Mouse (Mus musculus) limb, embryonic 13.5 days (tissue): ENCODE measurements around the gene Naa80. TPM values are rescaled to one million over a fixed set of nuclear protein-coding genes. Genes with fewer than 3 reads are reported as not detected.

Experiments
- ATAC-seq: fragments of 200-750 bp; cut with Nextera tagmentation; 2 replicates; pipeline ENCODE4 v1.8.0; 2017; ENCODE audit warnings: low read depth, moderate number of reproducible peaks, moderate TSS enrichment; ENCODE audit not compliant: low FRiP score
- H3K27ac ChIP-seq: fragments of 300-500 bp; sonication (generic); 2 replicates; pipeline ENCODE4 v1.5.1; 2015; ENCODE audit warnings: inconsistent platforms, mild to moderate bottlenecking, moderate library complexity
- H3K27me3 ChIP-seq: fragments of 300-500 bp; sonication (generic); 2 replicates; pipeline ENCODE4 v1.6.1; 2015; ENCODE audit warnings: mild to moderate bottlenecking, inconsistent platforms
- H3K36me3 ChIP-seq: fragments of 300-500 bp; sonication (generic); 2 replicates; pipeline ENCODE4 v1.6.1; 2015; ENCODE audit warnings: inconsistent platforms, mild to moderate bottlenecking, moderate library complexity
- H3K4me1 ChIP-seq: fragments of 300-500 bp; sonication (generic); 2 replicates; pipeline ENCODE4 v1.6.1; 2015; ENCODE audit warnings: inconsistent platforms
- H3K4me2 ChIP-seq: fragments of 300-500 bp; sonication (generic); replicated peaks from 2 replicates; pipeline ENCODE4 v1.6.1; 2015; ENCODE audit warnings: inconsistent platforms, mild to moderate bottlenecking, moderate library complexity
- H3K4me3 ChIP-seq: fragments of 300-500 bp; sonication (generic); 2 replicates; pipeline ENCODE4 v1.5.1; 2015; ENCODE audit warnings: moderate library complexity, mild to moderate bottlenecking, inconsistent platforms
- H3K9ac ChIP-seq: fragments of 300-500 bp; sonication (generic); 2 replicates; pipeline ENCODE4 v1.6.1; 2015; ENCODE audit warnings: mild to moderate bottlenecking, inconsistent platforms
- H3K9me3 ChIP-seq: fragments of 300-500 bp; sonication (generic); 2 replicates; pipeline ENCODE4 v1.6.1; 2016; ENCODE audit warnings: inconsistent platforms
- WGBS: fragments of 180-500 bp; shearing (Covaris S2); methylation state at CpG from one replicate; pipeline ENCODE4 v1.1.7; 2015; 5-methylcytosine and 5-hydroxymethylcytosine counted together
- polyA plus RNA-seq: library from polyadenylated mRNA; unstranded; fragments of >200 nt; fragmentation: Nextera tagmentation; extraction: Ambion mirVana; gene quantifications from 2 replicates; pipeline ENCODE4 v1.2.1, GENCODE M21; 2015

The Naa80 gene
- polyA plus RNA-seq, 1 experiment from 2014 or later: 19.6 TPM

GRCm38 (mm10) chr9:107590773-107591060, 12.0 kb downstream of the Naa80 start:
- ATAC-seq: no peak
- Histone ChIP-seq H3K4me3 (no peak overlapping the region), H3K36me3 (peaks cover 57% of the 10 kb centered on the region), H3K4me1 (peaks cover 12% of the 10 kb centered on the region), H3K9me3 (no peaks in the 10 kb centered on the region), H3K4me2 (no peak overlapping the region), H3K27ac (no peak overlapping the region), H3K27me3 (no peaks in the 10 kb centered on the region), H3K9ac (no peak overlapping the region)
- WGBS: 93% methylated on average over 6 of the region's 6 CpGs

DNA sequence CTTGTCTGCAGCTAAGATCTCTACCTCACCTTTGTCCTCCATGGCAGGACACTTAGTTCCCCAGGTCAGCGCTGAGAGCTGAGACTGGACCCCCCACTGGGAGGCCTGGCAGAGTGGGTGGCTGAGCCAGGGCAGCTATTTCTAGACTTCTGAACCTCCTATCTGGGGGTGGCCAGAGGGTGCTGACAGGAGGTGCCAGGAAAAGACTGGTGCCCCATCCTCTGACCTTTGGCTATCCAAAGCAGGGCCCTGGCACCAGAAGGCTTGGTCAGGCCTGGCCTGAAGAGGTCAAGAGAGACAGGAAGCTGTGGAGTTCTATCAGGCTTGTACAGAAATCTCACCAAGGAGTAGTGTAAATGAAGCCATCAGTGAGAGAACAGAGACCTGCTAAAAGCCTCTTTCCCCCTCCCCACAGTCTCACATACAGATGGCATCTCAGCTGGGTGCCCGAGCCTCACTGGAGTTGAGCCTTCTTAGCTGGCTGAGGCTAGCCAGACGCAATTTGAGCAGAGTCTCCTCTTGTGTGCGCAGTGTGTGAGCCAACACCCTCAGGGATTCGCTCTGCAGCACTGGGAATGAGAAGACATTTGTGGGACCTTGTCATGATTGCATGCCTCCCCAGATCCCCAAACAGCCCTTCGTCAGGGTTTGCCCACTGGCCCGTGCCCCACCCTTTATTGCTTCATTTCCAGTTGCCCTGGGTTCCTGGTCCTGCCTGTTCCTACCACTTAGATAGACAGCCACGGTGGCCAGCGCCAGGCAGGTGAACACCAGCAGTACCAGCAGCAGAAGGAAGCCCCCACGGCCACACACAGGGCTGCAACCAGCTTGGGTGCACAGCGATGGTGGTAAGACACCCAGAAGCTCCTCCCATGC, 14.7 kb downstream of the Naa80 start:
- H3K4me2 ChIP-seq: no peak overlapping the region
- H3K4me1 ChIP-seq: peaks cover 8% of the 10 kb centered on the region
- ATAC-seq: no peak
- no peak overlapping the region for H3K4me3 ChIP-seq
- no peak overlapping the region for H3K9ac ChIP-seq
- no peaks in the 10 kb centered on the region for H3K9me3 ChIP-seq
- no peaks in the 10 kb centered on the region for H3K27me3 ChIP-seq
- H3K36me3 ChIP-seq: peaks cover 60% of the 10 kb centered on the region
- 80% methylated on average over 11 of the region's 11 CpGs for WGBS
- no peak overlapping the region for H3K27ac ChIP-seq

GRCm38 (mm10) chr9:107594281-107595062, 15.8 kb downstream of the Naa80 start:
- 74% methylated on average over 8 of the region's 8 CpGs for WGBS
- no peak overlapping the region for H3K27ac ChIP-seq
- no peaks in the 10 kb centered on the region for H3K27me3 ChIP-seq
- no peak overlapping the region for H3K4me2 ChIP-seq
- ATAC-seq: no peak
- H3K9ac ChIP-seq: no peak overlapping the region
- H3K4me3 ChIP-seq: no peak overlapping the region
- peaks cover 68% of the 10 kb centered on the region for H3K36me3 ChIP-seq
- H3K9me3 ChIP-seq: no peaks in the 10 kb centered on the region
- no peaks in the 10 kb centered on the region for H3K4me1 ChIP-seq

DNA sequence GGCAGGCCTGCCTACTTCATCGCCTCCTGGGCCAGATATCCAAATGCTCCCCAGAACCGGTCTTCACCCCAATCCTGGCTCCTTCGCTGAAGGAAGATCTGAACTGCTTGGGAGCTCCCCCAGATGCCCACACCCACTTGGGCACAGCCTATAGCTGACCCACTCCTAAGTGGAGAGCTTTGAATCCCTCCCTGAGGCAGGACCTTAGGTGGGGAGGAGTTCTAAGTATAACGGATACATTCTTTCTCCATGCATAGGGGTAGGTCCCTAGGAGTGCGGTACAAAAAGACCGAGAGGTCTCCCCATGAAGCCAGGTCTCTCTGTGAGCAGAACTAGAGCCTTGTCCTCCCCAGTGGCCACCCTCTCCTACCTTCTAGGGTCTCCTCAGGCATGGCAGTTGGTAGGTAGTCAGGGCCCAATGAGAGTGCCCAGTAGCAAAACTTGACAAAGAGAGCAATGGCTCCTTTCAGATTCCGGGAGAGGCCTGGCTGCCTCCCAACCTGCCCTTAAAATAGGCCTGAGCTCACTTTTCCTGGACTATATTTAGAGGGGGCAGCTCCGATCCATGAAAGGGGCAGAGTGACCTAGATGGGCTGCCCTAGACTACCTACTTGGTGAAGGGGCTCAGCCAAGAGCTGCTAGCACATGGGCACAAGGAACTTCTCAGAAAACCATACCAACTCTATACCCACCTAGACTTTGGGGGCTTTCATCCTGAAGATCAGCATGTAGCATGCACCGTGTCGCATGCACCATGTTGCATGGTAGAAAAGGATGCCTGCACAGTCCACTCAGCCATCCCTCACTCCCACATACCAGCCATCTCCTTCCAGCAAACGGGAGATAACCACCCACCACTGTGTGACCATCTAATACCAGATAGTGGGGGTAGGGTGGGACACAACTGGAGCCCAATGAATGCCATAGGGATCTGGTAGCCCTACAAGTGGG, 18.2 kb downstream of the Naa80 start:
- Histone ChIP-seq H3K9me3 (no peaks in the 10 kb centered on the region), H3K4me2 (no peak overlapping the region), H3K9ac (no peak overlapping the region), H3K27me3 (0 out of 2 replicates have a peak, but pooled peaks cover 2% of the 10 kb centered on the region), H3K4me3 (no peak overlapping the region), H3K36me3 (peaks cover 44% of the 10 kb centered on the region), H3K4me1 (0 out of 2 replicates have a peak, but pooled peaks cover 2% of the 10 kb centered on the region), H3K27ac (no peak overlapping the region)
- no peak for ATAC-seq
- 90% methylated on average over 11 of the region's 11 CpGs for WGBS

DNA sequence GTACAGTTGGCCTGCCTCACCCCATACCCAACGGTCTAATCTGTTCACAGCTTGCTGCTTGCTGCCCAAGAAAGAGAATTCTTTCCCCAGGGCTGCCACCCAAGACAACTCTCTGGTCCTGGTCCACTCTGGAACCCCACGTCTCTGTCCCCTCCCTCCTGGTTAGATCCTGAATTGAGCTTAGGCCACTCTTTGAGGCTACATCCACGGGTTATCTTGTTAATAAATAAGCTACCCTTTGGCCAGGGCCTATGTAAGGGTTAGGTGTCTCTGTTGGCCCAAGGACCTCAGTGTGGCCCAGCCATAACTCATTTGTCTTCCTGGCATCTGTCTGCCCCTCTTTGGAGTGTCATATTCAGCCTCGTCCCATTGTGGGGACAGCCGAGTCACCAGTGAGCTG, 19.7 kb downstream of the Naa80 start:
- peaks cover 11% of the 10 kb centered on the region for H3K4me1 ChIP-seq
- H3K9ac ChIP-seq: no peak overlapping the region
- H3K36me3 ChIP-seq: peaks cover 29% of the 10 kb centered on the region
- 80% methylated on average over 5 of the region's 5 CpGs for WGBS
- H3K27me3 ChIP-seq: 0 out of 2 replicates have a peak, but pooled peaks cover 2% of the 10 kb centered on the region
- no peak overlapping the region for H3K4me2 ChIP-seq
- no peak for ATAC-seq
- H3K27ac ChIP-seq: no peak overlapping the region
- no peaks in the 10 kb centered on the region for H3K9me3 ChIP-seq
- no peak overlapping the region for H3K4me3 ChIP-seq

DNA sequence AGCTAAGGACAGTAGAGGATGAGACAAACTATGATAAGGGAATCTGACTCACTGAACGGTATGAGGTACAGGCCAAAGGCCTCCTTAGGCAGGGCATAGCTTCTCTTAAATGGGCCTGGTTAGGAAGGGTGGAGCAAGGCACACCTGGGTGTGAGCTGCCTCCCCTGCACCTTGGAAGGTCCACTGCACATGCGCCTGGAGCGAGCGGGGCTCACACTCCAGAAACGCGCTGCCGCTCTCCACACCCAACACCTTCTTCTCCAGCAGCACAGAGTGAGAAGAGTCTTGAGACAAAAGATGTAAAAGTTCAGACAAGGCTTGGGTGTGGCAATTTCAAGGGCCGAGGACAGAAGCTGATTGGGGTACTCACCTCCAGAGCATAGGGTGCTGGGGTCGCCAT, 20.7 kb downstream of the Naa80 start:
- H3K4me2 ChIP-seq: no peak overlapping the region
- peaks cover 21% of the 10 kb centered on the region for H3K4me1 ChIP-seq
- WGBS: 86% methylated on average over 9 of the region's 9 CpGs
- 0 out of 2 replicates have a peak, but pooled peaks cover 2% of the 10 kb centered on the region for H3K27me3 ChIP-seq
- no peaks in the 10 kb centered on the region for H3K9me3 ChIP-seq
- H3K36me3 ChIP-seq: peaks cover 18% of the 10 kb centered on the region
- H3K27ac ChIP-seq: no peak overlapping the region
- ATAC-seq: no peak
- no peak overlapping the region for H3K4me3 ChIP-seq
- H3K9ac ChIP-seq: no peak overlapping the region

DNA sequence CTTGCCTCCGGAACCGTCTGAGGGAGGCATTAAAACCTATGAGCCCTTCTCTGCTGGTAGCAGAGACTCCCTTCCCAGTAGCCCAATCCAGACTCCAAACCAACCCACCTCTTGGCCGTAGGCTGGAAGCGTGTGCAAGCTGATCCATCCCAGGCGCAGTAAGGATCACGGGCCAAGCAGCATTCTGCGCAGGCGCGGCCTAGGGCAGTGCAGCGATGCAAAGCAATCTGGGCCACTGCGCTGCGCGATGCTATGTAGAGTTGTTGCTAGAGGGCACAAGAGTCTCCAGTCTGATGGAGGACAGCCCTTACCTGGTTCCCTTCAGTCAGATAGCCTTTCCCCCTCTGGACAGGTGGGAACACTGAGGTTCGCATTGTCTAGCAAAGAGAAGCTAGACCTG, 21.2 kb downstream of the Naa80 start:
- 63% methylated on average over 14 of the region's 14 CpGs for WGBS
- ATAC-seq: no peak

GRCm38 (mm10) chr9:107600745-107601144, 22.1 kb downstream of the Naa80 start:
- H3K27ac ChIP-seq: no peak overlapping the region
- H3K4me1 ChIP-seq: peaks cover 35% of the 10 kb centered on the region
- no peak overlapping the region for H3K4me2 ChIP-seq
- H3K9ac ChIP-seq: no peak overlapping the region
- WGBS: 80% methylated on average over 12 of the region's 12 CpGs
- peaks cover 13% of the 10 kb centered on the region; the same call in 1 of the 2 replicates for H3K36me3 ChIP-seq
- ATAC-seq: no peak
- no peaks in the 10 kb centered on the region for H3K9me3 ChIP-seq
- H3K4me3 ChIP-seq: no peak overlapping the region
- 0 out of 2 replicates have a peak, but pooled peaks cover 2% of the 10 kb centered on the region for H3K27me3 ChIP-seq

More for the DNA sequence above, 21.2 kb downstream of the Naa80 start:
- Histone ChIP-seq H3K27ac (no peak overlapping the region), H3K9ac (no peak overlapping the region), H3K4me1 (peaks cover 26% of the 10 kb centered on the region), H3K9me3 (no peaks in the 10 kb centered on the region), H3K27me3 (0 out of 2 replicates have a peak, but pooled peaks cover 2% of the 10 kb centered on the region), H3K4me2 (no peak overlapping the region), H3K4me3 (no peak overlapping the region), H3K36me3 (peaks cover 14% of the 10 kb centered on the region; the same call in 1 of the 2 replicates)

GRCm38 (mm10) chr9:107601275-107601674, 22.6 kb downstream of the Naa80 start:
- Histone ChIP-seq H3K9ac (no peak overlapping the region), H3K4me2 (no peak overlapping the region), H3K27ac (no peak overlapping the region), H3K36me3 (peaks cover 13% of the 10 kb centered on the region; the same call in 1 of the 2 replicates), H3K4me1 (peaks cover 40% of the 10 kb centered on the region), H3K9me3 (no peaks in the 10 kb centered on the region), H3K27me3 (0 out of 2 replicates have a peak, but pooled peaks cover 2% of the 10 kb centered on the region), H3K4me3 (no peak overlapping the region)
- no peak for ATAC-seq
- WGBS: 80% methylated on average over 11 of the region's 11 CpGs

DNA sequence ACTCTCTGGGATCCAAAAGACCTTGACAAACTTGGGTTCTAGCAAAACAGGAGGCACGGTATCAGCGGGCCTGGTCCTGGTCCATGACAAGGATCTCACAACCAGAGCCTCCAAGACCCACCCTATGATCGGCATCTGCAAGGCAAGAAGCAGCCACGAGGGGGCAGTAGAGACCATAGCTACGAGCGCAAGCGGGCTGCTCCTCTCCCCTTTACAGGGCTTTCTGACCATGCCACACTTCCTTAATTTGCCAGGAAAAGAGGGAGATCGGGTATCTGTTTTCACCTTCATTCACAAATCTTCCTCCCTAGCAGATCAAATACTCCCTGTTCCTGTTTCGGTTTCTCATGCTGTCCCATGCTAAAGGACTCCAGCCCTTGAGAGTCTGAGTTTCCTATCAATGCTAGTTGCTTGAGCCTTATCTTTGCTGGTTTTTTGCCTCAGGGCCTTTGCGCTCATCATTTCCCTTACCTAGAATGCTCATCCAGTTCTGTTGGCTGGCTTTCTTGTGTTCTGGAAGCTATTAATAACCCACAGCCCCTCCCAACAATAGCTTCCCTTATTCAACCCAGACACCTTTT, 23.5 kb downstream of the Naa80 start:
- Histone ChIP-seq H3K27ac (peak overlapping the region; percentile 67; the same call in 1 of the 2 replicates), H3K4me1 (peaks cover 49% of the 10 kb centered on the region), H3K4me3 (no peak overlapping the region), H3K4me2 (peak overlapping the region; percentile 17; the same call in 1 of the 2 replicates), H3K27me3 (0 out of 2 replicates have a peak, but pooled peaks cover 2% of the 10 kb centered on the region), H3K9me3 (no peaks in the 10 kb centered on the region), H3K36me3 (peaks cover 13% of the 10 kb centered on the region; the same call in 1 of the 2 replicates), H3K9ac (peak overlapping the region; percentile 35; the same call in 1 of the 2 replicates)
- peak; percentile 73 for ATAC-seq
- WGBS: 15% methylated on average over 10 of the region's 10 CpGs

DNA sequence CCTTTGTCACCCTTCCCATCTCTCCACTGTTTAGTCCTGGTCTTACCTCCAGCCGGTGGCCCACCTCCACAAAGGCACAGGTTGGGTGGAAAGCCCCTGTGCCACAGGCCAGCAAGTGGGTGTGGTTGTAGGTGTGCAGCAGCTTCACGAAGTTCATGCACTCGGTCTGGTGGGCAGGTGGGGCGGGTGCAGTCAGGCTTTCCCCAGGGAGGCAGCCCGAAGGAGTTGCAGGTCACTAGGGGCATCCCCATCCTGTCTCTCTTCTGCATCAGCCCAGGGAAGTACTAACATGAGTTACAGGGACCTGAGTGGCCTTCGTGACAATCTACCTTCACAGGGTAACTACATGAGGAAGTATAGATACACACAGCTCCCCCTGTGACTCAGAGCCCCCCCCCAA, 24.6 kb downstream of the Naa80 start:
- no peak for ATAC-seq

More for the DNA sequence above, 24.6 kb downstream of the Naa80 start:
- H3K36me3 ChIP-seq: peaks cover 11% of the 10 kb centered on the region; the same call in 1 of the 2 replicates
- no peak overlapping the region for H3K27ac ChIP-seq
- H3K9ac ChIP-seq: 0 out of 2 replicates have a peak overlapping the region, but pooled peaks have one; percentile 4
- no peak overlapping the region for H3K4me3 ChIP-seq
- H3K9me3 ChIP-seq: no peaks in the 10 kb centered on the region
- no peak overlapping the region for H3K4me2 ChIP-seq
- H3K27me3 ChIP-seq: 0 out of 2 replicates have a peak, but pooled peaks cover 2% of the 10 kb centered on the region
- H3K4me1 ChIP-seq: peaks cover 60% of the 10 kb centered on the region
- WGBS: 81% methylated on average over 6 of the region's 6 CpGs
